Mouse (Mus musculus): Measurements from ENCODE around the gene Adamtsl4.

Gene Adamtsl4

GRCm38 (mm10) chr3:95687524-95688421, at the start of gene Adamtsl4:
Adamtsl4 (minus strand) TSS chr3:95687917.
- no peak for DNase-seq (ENCODE audit: low spot score)

- no peak for DNase-seq (ENCODE audit: low spot score)
Observed at GRCm38 (mm10) chr3:95735071-95735670, 47.5 kb upstream of the Adamtsl4 start.

GRCm38 (mm10) chr3:95734092-95734702, 46.5 kb upstream of the Adamtsl4 start:
- DNase-seq (ENCODE audit: low spot score): no peak

GRCm38 (mm10) chr3:95732744-95733521, 45.2 kb upstream of the Adamtsl4 start:
- DNase-seq (ENCODE audit: low spot score): no peak

GRCm38 (mm10) chr3:95732297-95732696, 44.6 kb upstream of the Adamtsl4 start:
- DNase-seq (ENCODE audit: low spot score): no peak

GRCm38 (mm10) chr3:95731802-95732201, 44.1 kb upstream of the Adamtsl4 start:
- no peak for DNase-seq (ENCODE audit: low spot score)

- no peak for DNase-seq (ENCODE audit: low spot score)
Observed at GRCm38 (mm10) chr3:95730431-95730830, 42.7 kb upstream of the Adamtsl4 start.

- no peak for DNase-seq (ENCODE audit: low spot score)
Observed at GRCm38 (mm10) chr3:95728906-95729305, 41.2 kb upstream of the Adamtsl4 start.

GRCm38 (mm10) chr3:95726696-95727358, 39.1 kb upstream of the Adamtsl4 start:
- DNase-seq (ENCODE audit: low spot score): no peak

GRCm38 (mm10) chr3:95725863-95726262, 38.1 kb upstream of the Adamtsl4 start:
- no peak for DNase-seq (ENCODE audit: low spot score)

GRCm38 (mm10) chr3:95722386-95722785, 34.7 kb upstream of the Adamtsl4 start:
- no peak for DNase-seq (ENCODE audit: low spot score)

- DNase-seq (ENCODE audit: low spot score): no peak
Observed at GRCm38 (mm10) chr3:95718153-95718552, 30.4 kb upstream of the Adamtsl4 start.

GRCm38 (mm10) chr3:95716075-95716474, 28.4 kb upstream of the Adamtsl4 start:
- no peak for DNase-seq (ENCODE audit: low spot score)

- no peak for DNase-seq (ENCODE audit: low spot score)
Observed at GRCm38 (mm10) chr3:95709967-95710366, 22.2 kb upstream of the Adamtsl4 start.

GRCm38 (mm10) chr3:95709044-95709443, 21.3 kb upstream of the Adamtsl4 start:
- DNase-seq (ENCODE audit: low spot score): no peak

- no peak for DNase-seq (ENCODE audit: low spot score)
Observed at GRCm38 (mm10) chr3:95707497-95707896, 19.8 kb upstream of the Adamtsl4 start.

- DNase-seq (ENCODE audit: low spot score): no peak
Observed at GRCm38 (mm10) chr3:95706273-95706672, 18.6 kb upstream of the Adamtsl4 start.

- DNase-seq (ENCODE audit: low spot score): no peak
Observed at GRCm38 (mm10) chr3:95704612-95705011, 16.9 kb upstream of the Adamtsl4 start.

GRCm38 (mm10) chr3:95703276-95703675, 15.6 kb upstream of the Adamtsl4 start:
- DNase-seq (ENCODE audit: low spot score): no peak

GRCm38 (mm10) chr3:95701877-95702540, 14.3 kb upstream of the Adamtsl4 start:
- peak; percentile 92 for DNase-seq (ENCODE audit: low spot score)

- DNase-seq (ENCODE audit: low spot score): no peak
Observed at GRCm38 (mm10) chr3:95701085-95701484, 13.4 kb upstream of the Adamtsl4 start.
